Mouse (Mus musculus): ENCODE measurements around the gene Ctdsp2.

Ctdsp2 gene

DNA sequence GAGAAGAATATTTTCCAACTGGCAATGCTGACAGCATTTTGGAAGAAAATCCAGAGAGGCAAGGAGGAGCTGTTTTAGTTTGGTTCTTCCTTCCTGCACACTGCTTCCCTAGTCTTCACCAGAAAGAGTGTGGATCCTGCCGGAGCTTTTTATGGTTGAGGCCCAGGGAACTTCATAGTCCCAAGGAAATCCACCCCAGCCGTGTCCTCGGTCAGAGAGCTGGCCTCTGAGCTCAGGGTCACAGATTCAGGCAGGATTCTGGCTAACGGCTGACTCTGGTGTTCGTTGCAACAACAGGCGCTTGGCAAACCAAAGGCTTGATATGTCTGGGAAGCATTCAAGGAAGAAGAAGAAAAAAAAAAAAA, 15.6 kb upstream of the Ctdsp2 start:
- peak; percentile 40 for DNase-seq (ENCODE audit: low spot score)

- no peak for DNase-seq (ENCODE audit: low spot score)
Measured at GRCm38 (mm10) chr10:126963821-126964220, 14.7 kb upstream of the Ctdsp2 start.

GRCm38 (mm10) chr10:126971363-126972050, 7.0 kb upstream of the Ctdsp2 start:
- no peak for DNase-seq (ENCODE audit: low spot score)

GRCm38 (mm10) chr10:126972051-126972725, 6.3 kb upstream of the Ctdsp2 start:
- DNase-seq (ENCODE audit: low spot score) = peak; percentile 57

- DNase-seq (ENCODE audit: low spot score) = no peak
Measured at GRCm38 (mm10) chr10:126972988-126973387, 5.5 kb upstream of the Ctdsp2 start.

DNA sequence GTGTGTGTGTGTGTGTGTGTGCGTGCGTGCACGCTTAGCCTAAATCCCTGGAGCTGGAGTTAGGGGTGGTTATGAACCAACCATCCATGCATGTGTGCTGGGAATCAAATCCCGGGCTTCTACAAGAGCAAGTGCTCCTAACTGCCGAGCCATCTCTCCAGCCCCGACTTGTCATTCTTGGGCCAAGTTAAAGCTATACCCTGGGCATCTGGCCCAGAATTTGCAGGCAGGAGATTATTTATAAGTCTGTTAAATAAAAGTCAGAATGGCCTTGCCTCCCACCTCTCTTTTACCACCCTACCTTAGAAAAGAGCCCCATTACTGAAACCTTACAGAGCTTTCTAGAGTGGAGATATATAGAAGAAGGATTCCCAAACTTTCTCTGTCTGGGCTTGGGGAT, 2.8 kb upstream of the Ctdsp2 start:
- no peak for DNase-seq (ENCODE audit: low spot score)

- DNase-seq (ENCODE audit: low spot score) = no peak
Measured at GRCm38 (mm10) chr10:126977076-126977475, 1.4 kb upstream of the Ctdsp2 start.

- peak; percentile 72 for DNase-seq (ENCODE audit: low spot score)
Measured at GRCm38 (mm10) chr10:126979121-126979635, 661 bp downstream of the Ctdsp2 start.

DNA sequence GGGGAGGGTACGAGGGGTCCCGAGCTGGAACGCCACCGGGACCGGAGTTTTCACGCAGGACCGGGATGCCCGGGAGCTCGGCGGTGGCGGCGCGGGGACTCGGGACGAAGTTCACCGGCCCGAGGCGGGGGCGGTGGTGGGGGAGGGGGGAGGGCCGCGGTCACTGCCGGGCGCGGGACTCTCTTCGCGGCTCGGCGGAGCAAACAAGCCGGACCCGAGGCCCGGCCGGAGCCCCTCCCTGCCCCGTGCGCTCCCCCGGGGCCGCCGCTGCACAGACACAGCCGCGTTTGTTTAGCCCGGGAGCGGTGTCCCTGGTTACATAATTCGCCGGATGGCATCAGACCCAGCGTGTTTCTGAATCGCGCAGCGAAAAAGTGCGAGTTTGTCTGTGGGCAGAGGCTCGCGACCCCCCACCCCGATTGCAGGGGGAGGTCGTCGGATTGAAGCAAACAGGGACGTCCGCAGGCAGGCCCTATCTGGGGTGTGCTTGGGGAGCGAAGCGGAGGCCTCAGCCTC, 1.2 kb downstream of the Ctdsp2 start:
- peak; percentile 55 for DNase-seq (ENCODE audit: low spot score)

DNA sequence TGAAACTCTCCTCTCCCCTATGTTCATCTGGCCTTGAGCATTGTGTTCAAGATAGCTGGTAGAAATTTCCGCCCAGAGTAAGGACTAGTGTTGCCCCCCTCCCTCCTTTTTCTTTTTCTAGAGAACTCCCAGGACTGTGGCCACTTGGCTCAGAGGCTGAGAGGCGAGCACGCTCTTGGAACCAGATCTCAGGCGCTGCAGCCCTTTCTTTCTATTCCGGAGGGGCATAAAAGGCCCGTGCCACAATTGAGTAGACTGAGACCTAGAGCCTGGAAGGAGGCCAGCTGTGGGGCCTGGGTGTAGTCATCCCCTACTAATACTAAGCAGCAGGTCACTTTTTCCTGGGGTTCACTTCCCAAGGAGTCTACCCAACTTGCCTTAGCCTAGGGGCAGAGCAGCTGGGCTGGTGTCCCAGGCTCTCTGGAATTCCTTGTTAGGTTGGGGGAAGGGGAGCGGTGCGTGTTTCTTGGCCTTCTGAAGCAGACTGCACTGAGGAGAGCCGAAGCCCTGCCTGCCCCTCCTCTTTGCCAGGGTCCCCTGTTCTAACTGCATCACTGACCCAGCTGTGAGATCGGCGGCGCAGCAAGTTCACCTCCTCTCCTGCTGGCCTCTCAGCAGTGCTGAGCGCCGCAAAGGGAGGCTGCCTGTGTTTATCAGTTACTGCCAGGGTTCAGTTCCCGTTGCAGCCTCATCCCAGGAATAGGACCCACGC, 1.9 kb downstream of the Ctdsp2 start:
- peak; percentile 37 for DNase-seq (ENCODE audit: low spot score)

GRCm38 (mm10) chr10:126980933-126981530, 2.5 kb downstream of the Ctdsp2 start:
- DNase-seq (ENCODE audit: low spot score) = no peak

- DNase-seq (ENCODE audit: low spot score) = no peak
Measured at GRCm38 (mm10) chr10:126981746-126982145, 3.2 kb downstream of the Ctdsp2 start.

GRCm38 (mm10) chr10:126983193-126983725, 4.7 kb downstream of the Ctdsp2 start:
- no peak for DNase-seq (ENCODE audit: low spot score)

- DNase-seq (ENCODE audit: low spot score) = no peak
Measured at GRCm38 (mm10) chr10:126984189-126985004, 5.9 kb downstream of the Ctdsp2 start.

GRCm38 (mm10) chr10:126985127-126985526, 6.6 kb downstream of the Ctdsp2 start:
- no peak for DNase-seq (ENCODE audit: low spot score)

- no peak for DNase-seq (ENCODE audit: low spot score)
Measured at GRCm38 (mm10) chr10:126985579-126985978, 7.1 kb downstream of the Ctdsp2 start.

GRCm38 (mm10) chr10:126986541-126986961, 8.0 kb downstream of the Ctdsp2 start:
- peak; percentile 77 for DNase-seq (ENCODE audit: low spot score)

GRCm38 (mm10) chr10:126987183-126988118, 8.9 kb downstream of the Ctdsp2 start:
- no peak for DNase-seq (ENCODE audit: low spot score)

GRCm38 (mm10) chr10:126988513-126989165, 10.1 kb downstream of the Ctdsp2 start:
- DNase-seq (ENCODE audit: low spot score) = no peak
